Mouse (Mus musculus): ENCODE data around the gene Dock7.
"Not testable (repeated sequence)": the region's sequence is repeated elsewhere in the genome, so short reads cannot be mapped to it uniquely, and the experiment has no call there.

Gene Dock7

DNA sequence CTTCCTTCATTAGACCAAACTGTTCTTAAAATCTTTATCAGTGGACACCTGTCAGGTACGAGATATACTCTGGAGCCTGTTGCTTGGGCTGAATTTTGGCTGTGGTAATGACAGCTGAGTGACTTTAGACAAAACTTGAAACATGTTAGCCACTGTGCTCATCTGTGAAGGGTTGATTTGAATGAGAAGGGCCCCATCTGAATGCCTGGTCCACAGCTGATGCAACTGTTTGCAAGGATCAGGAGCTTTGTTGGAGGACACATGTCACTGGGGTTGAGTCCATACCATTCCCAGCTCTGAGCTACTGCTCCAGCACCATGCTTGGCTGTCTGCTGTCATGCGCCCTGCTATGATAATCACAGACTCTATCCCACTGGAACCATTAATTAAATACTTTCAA, 115.1 kb downstream of the Dock7 start:
- DNase-seq = no peak

DNA sequence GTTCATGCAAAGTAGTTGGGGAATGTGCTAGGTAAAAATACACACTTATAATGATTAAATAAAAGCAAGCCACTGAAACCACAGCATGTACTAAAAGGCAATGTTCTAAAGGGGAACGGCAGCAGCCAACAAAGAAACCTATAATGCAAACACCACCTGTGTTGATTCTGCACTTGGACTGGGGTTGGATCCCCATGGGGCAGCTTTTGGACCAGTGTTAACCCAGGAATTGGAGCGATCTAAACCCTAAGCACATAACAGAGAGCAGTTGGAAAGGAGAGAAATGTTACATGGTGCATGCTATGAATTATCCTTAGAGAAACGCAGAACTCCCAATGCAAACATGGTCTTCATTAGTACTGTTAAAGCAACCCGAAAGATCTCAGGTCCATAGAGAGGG, 127.2 kb downstream of the Dock7 start:
- DNase-seq = no peak

DNA sequence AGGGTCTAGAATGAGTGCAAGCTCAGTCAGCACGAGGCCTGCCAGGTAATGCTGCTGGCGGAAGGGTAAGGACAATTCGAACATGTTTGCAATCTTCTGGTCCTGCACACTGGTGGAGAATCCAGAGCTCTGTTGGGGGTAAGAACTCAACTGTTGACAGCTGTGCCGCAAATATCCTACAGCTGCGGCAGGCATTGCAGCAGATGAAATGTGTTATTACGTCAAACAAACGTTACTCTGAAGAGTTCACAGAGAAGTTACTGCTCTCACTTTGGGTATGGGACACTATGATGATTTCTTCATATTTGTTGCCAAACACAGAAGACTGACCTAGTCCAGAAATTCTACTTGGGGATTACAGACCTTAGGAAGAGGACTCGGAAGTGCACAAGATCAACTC, 136.0 kb downstream of the Dock7 start:
- DNase-seq = no peak

DNA sequence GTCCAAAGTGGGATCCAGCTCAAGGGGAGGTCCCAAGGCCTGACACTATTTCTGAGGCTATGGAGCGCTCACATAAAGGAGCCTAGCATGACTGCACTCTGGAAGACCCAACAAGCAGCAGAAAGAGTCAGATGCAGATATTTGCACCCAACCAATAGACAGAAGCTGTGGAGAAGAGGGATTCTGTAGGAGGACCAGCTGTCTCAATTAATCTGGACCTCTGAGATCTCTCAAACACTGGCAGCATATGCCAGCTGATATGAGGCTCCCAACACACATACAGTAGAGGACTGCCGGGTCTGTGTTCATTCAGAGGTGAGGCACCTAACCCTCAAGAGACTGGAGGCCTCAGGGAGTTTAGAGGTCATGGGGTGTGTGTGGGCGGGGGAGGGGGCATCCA, 140.7 kb downstream of the Dock7 start:
- DNase-seq = not testable (repeated sequence)

DNA sequence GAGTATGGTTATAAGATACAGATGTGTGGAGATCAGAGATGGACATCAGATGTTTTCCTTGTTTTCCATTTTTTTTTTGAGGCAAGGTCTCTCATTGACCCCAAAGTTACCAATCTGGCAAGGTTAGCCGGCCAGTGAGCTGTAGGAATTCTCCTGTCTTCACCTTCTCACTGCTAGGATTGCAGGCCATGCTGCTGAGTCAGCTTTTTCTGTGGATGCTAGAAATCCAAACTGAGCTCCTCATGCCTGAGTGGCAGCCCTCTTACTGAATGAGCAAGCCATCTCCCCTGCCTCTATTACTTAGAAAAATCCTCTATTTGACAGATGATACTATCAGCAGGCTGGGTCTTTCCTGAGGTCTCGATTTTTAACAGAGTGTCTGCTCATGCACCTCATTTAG, 142.0 kb downstream of the Dock7 start:
- no peak for DNase-seq

DNA sequence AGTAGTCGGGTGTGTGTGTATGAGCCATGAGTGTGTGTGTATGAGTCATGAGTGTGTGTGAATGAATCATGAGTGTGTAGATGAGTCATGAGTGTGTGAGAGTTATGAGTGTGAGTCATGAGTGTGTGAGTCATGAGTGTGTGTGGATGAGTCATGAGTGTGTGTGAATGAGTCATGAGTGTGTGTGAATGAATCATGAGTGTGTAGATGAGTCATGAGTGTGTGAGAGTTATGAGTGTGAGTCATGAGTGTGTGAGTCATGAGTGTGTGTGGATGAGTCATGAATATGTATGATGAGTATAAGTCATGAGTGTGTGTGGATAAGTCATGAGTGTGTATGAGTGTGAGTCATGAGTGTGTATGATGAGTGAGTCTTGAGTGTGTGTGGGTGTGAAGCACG, 142.4 kb downstream of the Dock7 start:
- not testable (repeated sequence) for DNase-seq

DNA sequence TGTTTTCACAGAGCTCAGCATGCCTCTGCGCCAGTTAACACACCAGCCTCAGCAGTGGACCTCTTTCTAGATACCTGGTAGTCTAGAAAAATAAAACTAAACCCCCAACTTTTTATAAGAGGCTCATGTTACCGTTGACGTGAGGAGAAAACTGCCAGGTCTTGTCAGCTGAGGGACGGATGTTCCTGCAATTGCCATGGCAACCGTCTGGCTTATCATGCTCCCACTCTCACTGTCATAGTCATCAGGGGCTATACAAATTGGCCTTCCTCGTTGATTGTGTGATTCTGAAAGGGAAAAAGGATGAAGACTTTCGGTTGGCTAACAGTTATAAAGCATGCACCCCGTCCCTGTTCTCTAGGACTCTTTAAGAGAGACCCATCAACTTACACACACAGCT, 145.0 kb downstream of the Dock7 start:
- no peak for DNase-seq

DNA sequence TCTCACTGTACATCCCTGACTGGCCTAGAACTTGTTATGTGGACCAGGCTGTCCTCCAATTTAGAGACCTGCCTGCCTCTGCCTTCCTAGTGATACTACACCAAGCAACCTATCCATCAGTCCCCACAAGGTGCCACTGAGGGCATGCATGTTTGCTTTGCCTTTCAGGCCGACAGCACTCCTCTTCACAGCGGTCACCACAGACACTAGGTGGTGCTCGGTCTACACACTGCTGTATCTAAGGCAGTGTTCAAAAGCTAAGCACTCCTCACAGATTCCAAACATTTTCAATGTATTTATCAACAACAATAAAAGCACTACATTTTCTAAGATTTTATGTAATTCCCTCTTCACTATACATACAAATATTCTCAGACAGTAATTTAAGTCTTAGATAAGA, 150.8 kb downstream of the Dock7 start:
- no peak for DNase-seq

DNA sequence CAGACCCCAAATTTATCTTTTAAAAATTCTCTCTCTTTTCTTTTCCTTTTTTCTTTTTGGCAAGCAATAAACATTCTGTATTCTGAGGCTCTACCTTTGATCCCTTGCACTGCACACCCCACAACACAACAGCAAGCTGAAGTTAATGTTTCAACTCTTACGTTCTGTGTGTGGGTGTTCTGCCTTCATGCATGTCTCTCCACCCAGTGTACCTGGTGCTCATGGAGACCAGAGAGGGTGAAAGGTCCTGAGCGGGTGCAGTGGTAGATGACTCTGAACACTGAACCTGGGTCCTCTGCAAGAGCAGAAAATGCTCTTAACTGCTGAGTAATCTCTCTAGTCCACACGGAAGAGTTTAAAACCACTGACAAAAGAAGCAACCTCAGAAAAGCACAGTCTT, 160.5 kb downstream of the Dock7 start:
- DNase-seq = peak; percentile 39

DNA sequence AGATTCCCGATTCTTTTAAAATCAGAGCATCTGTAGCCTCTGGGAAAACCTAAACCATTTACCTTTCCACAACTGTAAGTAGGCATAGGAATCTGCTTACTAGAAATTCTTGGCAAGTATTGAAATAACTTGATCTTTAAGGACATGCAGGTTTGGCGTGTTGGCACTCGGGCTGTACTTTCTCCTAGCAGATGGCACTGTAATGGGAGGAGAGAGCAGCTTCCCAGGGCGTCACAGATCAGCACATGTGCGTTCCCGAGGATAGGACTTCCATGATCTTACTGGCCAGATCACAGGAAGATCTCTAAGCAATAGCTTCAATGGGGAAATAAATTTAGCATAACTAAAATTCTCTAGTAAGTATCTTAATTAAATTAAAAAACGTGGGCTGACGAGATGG, 164.7 kb downstream of the Dock7 start:
- no peak for DNase-seq

DNA sequence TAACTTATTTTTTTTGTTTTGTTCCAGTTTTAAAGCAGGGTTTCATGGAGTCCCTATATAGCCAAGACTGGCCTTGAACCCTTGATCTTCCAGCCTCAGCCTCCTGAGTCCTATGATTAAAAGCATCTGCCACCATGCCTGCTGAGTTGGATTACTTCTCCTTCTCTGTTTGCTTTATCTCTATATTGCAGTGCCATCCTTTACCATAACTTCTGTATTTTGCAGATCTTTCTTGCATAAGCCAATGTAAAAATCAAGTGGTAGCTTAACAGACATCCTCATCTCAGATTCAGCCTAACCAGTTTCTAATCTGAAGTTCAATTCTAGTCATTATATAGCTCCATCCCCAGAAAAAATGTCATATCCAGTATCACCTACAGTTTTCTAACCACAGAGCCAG, 170.2 kb downstream of the Dock7 start:
- DNase-seq = no peak

DNA sequence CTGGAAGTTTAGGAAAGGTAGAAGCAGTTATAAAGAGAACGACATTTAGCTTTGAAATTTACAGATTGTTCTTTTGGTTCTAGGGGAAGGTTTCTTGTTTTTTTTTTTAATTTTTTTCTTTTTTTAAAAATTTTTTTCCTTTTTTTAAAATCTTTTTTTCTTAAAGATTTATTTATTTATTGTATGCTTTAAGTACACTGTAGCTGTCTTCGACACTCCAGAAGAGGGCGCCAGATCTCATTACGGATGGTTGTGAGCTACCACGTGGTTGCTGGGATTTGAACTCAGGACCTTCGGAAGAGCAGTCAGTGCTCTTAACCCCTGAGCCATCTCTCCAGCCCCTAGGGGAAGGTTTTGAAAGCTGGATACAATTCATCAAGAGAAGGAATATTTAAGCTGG, 182.5 kb downstream of the Dock7 start:
- DNase-seq = not testable (repeated sequence)

DNA sequence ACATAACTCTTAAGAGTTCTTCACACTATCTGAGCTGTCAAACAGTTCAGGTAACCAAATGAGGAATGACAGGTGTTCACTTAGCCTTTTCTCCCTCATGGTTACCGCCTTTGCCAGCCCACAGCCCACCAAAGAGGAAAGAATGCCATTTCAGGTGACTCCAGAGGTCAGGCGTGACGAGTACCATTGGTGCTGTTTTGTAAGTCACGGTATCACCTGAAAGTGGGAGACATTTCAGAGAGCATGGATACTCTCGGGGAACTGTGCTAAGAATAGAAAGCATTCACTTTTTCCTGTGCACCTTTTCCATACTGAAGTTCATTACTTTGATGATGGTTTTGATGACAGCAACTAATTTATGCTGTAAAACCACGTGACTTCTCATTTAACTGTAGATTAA, 184.7 kb downstream of the Dock7 start:
- no peak for DNase-seq

DNA sequence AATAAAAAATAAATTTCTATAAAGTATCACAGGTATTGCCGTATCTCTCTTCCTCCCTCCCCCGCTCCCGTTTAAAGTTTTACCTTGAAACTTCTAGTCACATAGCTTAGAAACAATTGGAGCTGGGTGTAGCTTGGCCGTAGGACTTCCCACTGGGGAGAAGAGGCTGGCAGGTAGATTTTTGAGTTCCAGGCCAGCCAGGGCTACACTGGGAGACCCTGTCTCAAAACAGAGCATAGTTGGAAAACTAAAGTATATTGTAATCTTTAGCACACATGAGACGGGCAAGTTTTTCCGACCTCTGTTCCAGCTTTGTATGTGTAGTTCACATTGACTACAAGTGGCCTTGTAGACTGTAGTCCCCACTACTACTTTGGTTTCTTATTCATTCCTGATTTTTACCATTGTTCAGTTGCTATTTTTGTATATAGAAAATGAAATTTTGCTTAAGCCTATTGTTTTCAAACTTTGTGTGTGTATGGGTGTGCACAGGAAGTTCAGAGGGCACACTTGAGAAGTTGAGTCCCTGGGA, 195.4 kb downstream of the Dock7 start:
- peak; percentile 7 for DNase-seq

DNA sequence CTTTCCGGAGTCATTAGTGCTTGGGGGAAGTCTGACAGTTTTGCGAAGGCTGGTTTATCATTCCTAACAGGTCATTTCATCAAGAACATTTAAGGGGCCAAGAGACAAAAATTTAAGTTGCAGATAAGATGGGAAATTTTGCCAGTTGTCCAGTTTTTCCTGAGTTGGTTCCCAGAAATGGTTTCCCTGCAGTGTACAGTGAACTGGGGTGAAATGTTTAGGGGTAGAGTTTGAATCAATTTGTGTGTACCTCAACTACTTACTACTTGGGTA, 195.9 kb downstream of the Dock7 start:
- DNase-seq = no peak

DNA sequence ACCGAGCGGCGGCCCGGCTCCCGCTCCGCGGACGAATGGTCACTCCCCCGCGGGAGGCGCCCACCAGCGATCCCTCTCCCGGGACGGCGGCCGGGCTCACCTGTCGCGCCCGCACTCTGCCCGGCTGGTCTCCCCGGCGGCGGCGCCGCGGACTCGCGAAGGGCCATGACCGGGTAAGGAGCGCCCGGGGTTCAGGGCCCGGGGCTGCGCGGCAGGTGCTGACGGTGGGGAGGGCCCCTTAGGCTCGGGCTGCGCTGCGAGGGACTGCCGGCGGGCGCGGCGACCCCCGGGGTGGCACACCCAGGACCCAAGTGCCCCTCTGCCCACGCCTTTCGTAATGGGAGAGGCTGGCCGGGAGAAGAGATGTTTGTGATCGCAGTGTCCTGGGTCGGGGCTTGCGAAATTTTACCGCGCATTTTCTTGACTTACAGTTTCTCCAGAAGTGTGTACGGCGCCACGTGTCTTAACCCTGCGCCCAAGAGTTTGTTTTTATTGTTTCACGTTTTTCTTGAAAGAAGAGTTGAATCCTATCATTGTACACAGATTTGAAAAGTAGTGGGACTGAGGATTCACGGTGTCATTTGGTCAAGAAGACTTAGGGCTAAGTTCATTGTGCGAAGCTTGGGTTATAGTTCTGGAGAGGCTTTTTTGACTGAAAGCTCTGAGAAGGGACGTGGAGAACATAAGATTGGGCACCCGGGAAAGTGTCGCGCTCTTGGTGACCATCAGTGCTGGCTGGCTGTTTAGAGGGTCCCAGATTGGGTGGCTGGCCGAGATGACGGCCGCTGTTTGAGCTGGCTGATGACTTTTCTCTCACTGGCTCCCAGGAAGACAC, 196.4 kb downstream of the Dock7 start:
- peak; percentile 26 for DNase-seq

DNA sequence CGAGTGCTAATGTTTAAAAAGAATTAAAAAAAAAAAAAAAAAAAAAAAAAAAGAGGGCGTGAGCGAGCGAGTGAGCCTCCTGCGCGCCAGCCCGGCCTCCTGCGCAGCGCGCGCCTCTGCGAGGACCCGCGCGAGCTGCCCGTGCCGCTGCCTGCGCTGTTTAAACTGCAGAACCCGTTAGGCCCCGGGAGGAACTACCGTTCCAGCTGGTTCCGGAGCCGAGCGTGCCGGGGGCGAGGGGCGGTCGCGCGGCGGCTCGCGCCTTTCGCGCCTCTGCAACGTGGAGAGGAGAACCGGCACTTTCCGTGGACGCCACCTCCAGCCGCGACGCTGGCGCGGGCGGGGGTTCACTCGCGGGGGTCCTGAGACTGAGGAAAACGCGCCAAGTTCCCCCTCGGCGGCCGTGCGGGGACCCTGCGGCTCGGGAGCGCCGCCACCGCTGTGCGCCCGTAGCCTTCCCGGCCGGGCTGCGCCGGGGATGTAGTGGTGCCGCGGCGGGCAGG, 197.1 kb downstream of the Dock7 start, which contains the start of gene Usp1:
Gene Usp1, plus strand, starts transcription at position 243 of the 503 bp plus-strand sequence.
- no peak for DNase-seq

DNA sequence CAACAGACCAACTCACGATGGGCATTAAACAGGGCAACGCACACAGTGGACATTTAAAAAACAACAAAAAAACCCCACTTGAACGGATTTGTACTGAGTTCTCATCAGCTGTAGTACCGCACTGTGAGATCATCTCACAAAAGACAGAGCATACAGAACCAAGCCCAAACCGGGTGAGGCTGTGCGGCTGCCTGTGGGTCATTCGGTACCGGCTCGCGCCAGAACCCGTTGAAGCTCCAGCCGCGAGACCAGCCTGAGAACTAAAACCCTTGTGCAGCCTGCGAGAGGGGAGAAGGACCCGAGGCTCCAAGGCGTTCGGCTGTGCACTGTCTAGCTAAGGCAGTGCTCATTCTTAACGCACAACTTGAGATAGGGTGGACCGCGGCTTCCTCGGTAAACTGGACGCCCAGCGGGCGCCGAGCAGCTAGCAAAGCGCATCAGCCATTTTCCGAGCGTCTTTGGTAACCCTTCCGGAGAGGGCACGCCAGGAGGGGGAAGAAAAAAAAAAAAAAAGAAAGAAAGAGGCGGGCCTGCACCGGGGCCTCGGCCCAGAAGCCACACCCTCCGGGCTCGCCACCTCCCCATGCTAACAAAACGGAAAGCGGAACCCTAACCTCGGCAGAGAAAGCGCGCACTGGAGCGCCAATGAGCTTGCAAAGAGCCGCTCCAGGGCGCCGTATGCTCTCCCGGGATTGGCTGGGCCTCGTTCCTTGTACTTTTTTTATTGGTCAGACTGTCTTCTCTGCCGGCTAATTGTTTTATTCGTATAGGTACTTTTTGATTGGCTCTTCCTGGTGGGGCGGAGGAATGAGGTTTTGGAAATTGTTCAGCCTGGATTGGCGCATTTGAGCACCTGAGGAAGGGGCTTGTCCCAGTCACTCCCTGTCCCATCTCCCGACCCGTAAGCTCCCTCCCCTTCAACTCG, 197.8 kb downstream of the Dock7 start:
- peak; percentile 98 for DNase-seq

DNA sequence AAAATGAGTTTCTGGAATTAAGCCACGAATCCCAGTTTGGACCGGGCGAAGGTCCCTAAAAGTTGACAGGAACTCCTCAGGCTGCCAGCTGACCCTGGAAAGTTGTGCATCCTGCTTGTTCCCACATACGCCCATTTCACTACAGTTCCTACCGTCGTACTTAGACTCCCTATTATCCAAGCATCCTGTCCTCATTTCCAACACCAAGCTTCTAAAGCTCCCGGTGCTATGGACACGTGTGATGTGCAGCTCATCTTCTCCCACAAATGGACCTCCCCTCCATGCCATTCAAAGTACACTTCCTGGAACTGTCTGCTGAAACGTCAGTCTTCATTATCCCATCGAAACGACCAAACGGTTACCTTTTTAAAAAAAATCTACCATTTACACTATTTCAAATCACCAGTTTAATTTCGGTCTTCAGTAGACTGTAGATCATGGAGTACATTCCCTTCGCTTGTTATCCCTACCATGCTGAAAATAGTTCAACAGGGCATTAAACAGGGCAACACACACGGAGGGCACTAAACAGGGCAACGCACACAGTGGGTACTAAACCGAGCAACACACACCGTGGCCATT, 198.6 kb downstream of the Dock7 start:
- DNase-seq = peak; percentile 26

DNA sequence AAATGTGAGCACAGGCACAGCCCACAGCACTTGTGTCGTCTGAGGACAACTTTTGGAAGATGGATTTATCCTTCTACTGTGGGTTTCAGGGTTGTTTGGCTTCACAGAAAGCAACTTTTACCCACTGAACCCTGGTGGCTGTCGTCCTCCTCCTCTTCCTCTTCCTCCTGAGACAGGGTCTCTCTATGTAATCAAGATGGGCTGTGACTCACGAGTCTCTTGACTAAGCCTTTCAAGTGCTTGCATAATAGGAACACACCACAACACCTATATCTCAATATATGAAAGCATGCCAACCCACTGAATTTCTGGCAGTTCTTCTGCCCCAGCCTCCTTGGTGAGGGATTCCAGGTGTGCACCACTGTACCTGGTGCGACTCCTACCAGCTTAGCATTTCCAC, 199.8 kb downstream of the Dock7 start:
- DNase-seq = no peak

DNA sequence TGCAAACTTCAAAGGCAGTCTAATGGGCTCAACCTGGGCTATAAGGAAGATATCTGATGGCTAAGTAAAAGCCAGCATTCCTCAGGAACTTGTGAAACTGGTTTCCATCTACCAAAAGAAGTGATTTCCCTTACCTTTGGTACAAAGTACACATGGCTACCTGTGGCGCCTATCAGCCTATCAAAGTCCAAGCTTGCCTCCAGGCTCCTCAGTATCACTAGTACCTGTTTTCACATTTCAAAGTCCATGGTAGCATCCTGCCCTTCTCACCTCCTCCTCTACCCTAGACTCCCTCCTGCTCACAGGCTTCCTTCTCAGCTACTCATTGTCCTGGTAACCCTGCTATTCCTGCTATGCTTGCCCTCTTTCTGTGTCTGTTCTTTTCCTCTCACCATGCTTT, 202.5 kb downstream of the Dock7 start:
- no peak for DNase-seq

DNA sequence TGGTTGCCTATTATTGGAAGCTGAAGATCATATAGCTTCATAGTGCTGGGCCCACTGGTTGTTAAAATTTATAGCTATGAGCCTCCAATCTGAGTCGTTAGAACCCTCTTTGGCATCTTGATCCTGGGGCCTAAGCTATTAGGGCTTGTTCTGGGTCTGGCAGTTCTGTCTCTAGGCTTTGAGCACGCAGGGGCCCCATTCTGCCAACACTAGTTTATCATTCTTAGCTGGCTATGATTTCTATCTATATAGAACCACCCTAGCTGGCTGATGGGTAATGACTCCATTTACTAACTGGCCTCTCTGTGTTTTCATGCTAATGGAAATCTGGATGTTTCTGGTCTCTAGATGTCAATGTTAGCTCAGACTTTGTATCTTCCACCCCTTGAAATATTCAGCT, 203.0 kb downstream of the Dock7 start:
- DNase-seq = no peak

DNA sequence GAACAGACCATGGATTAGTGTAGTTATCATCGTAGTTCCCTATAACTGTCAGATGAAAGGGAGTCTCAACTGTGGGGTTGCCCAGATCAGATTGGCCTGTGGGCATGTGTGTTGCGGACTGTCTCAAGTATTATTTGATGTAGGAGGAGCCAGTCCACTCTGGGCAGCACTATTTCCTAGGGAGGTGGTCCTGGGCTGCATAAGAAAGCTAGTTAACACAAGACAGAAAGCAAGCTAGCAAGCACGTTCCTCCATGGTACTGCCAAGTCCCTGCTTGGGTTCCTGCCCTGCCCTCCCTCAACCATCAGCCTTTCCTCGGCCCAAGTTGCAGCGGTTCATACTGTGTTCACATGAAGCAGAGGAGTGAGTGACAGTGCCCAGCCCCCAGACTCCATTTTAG, 210.5 kb downstream of the Dock7 start:
- no peak for DNase-seq
